Mouse (Mus musculus) stomach, embryonic 16.5 days (tissue): ENCODE data around the gene Gm20489. TPM values are rescaled to one million over a fixed set of nuclear protein-coding genes. Genes with fewer than 3 reads are reported as not detected.

ENCODE experiments used
- ATAC-seq: fragments of 200-750 bp; cut with Nextera tagmentation; 2 replicates; pipeline ENCODE4 v1.8.0; 2017; ENCODE audit warnings: moderate number of reproducible peaks, moderate TSS enrichment; ENCODE audit not compliant: insufficient read depth, low FRiP score
- H3K27ac ChIP-seq: fragments of 300-500 bp; sonication (generic); 2 replicates; pipeline ENCODE4 v1.5.1; 2014; ENCODE audit warnings: low read length
- H3K27me3 ChIP-seq: fragments of 300-500 bp; sonication (generic); 2 replicates; pipeline ENCODE4 v1.6.1; 2014; ENCODE audit warnings: low read length, control low read depth, mixed read lengths; ENCODE audit not compliant: control insufficient read depth, insufficient read depth
- H3K36me3 ChIP-seq: fragments of 300-500 bp; sonication (generic); 2 replicates; pipeline ENCODE4 v1.6.1; 2014; ENCODE audit warnings: low read length; ENCODE audit not compliant: control insufficient read depth, insufficient read depth
- H3K4me1 ChIP-seq: fragments of 300-500 bp; sonication (generic); 2 replicates; pipeline ENCODE4 v1.6.1; 2014; ENCODE audit warnings: low read length, control low read depth, mixed read lengths; ENCODE audit not compliant: control insufficient read depth, insufficient read depth
- H3K4me2 ChIP-seq: fragments of 300-500 bp; sonication (generic); 2 replicates; pipeline ENCODE4 v1.6.1; 2014; ENCODE audit warnings: low read depth, low read length, mixed read lengths
- H3K4me3 ChIP-seq: fragments of 300-500 bp; sonication (generic); replicated peaks from 2 replicates; pipeline ENCODE4 v1.5.1; 2014; ENCODE audit warnings: mild to moderate bottlenecking, low read length
- H3K9ac ChIP-seq: fragments of 300-500 bp; sonication (generic); 2 replicates; pipeline ENCODE4 v1.6.1; 2014; ENCODE audit warnings: low read length
- H3K9me3 ChIP-seq: fragments of 300-500 bp; sonication (generic); replicated peaks from 2 replicates; pipeline ENCODE4 v1.6.1; 2016; ENCODE audit warnings: low read length, control low read depth; ENCODE audit not compliant: control insufficient read depth
- WGBS: fragments of 180-500 bp; shearing (Covaris S2); extraction: QIAGEN DNeasy Blood & Tissue Kit; methylation state at CpG from one replicate; pipeline ENCODE4 v1.1.7; 2014; 5-methylcytosine and 5-hydroxymethylcytosine counted together
- polyA plus RNA-seq: library from polyadenylated mRNA; unstranded; fragments of >200 nt; fragmentation: Nextera tagmentation; extraction: Ambion mirVana; gene quantifications from 2 replicates; pipeline ENCODE4 v1.2.1, GENCODE M21; 2015

Gm20489 gene
- polyA plus RNA-seq, 1 experiment from 2014 or later: not detected

GRCm38 (mm10) chrX:101222796-101223162, 46.0 kb downstream of the Gm20489 start:
- ATAC-seq: no peak
- H3K4me3 ChIP-seq: peak overlapping the region; percentile 61

GRCm38 (mm10) chrX:101221834-101222795, 46.7 kb downstream of the Gm20489 start, which contains the start of gene Snx12:
TSS of gene Snx12 (minus strand) at chrX:101222563.
- Histone ChIP-seq H3K27me3 (no peaks in the 10 kb centered on the region; the same call in 1 of the 2 replicates), H3K4me2 (peak within 1 kb of the TSS; percentile 54), H3K36me3 (no peaks in the 10 kb centered on the region), H3K9me3 (no peaks in the 10 kb centered on the region), H3K9ac (peak within 1 kb of the TSS; percentile 69), H3K4me3 (peak within 1 kb of the TSS; percentile 61), H3K4me1 (no peaks in the 10 kb centered on the region), H3K27ac (peak within 1 kb of the TSS; percentile 70)
- peak; percentile 96 for ATAC-seq
- 19% methylated on average over 55 of the region's 55 CpGs for WGBS

More at GRCm38 (mm10) chrX:101222796-101223162, 46.0 kb downstream of the Gm20489 start:
- Histone ChIP-seq H3K36me3 (no peaks in the 10 kb centered on the region), H3K27ac (peak overlapping the region; percentile 70), H3K27me3 (no peaks in the 10 kb centered on the region; the same call in 1 of the 2 replicates), H3K4me2 (peak overlapping the region; percentile 52), H3K4me1 (no peaks in the 10 kb centered on the region), H3K9ac (peak overlapping the region; percentile 61), H3K9me3 (no peaks in the 10 kb centered on the region)
- WGBS: 26% methylated on average over 7 of the region's 7 CpGs

Other genes with a start within 250 kb of the Gm20489 start
- gene Tex11, start 209.4 kb downstream of the Gm20489 start, polyA plus RNA-seq: 0.13 TPM in 1 of 2 replicates, not detected in the other
- gene Slc7a3, start 183.0 kb downstream of the Gm20489 start, polyA plus RNA-seq: 2.8 and 3.2 TPM in 2 replicates
- 49.9 and 55.6 TPM in 2 replicates for gene Snx12, start 46.5 kb downstream of the Gm20489 start, polyA plus RNA-seq
- gene Foxo4, start 14.5 kb downstream of the Gm20489 start, polyA plus RNA-seq: 2.1 and 2.5 TPM in 2 replicates
- gene Gm614, start 5.0 kb downstream of the Gm20489 start, polyA plus RNA-seq: not detected in 2 replicates
- gene Il2rg, start 768 bp downstream of the Gm20489 start, polyA plus RNA-seq: 11.8 and 12.6 TPM in 2 replicates
- gene Med12, start 5.0 kb upstream of the Gm20489 start, polyA plus RNA-seq: 30.3 and 30.9 TPM in 2 replicates
- 7.3 and 7.7 TPM in 2 replicates for gene Nlgn3, start 30.1 kb upstream of the Gm20489 start, polyA plus RNA-seq
- 28.1 and 31.6 TPM in 2 replicates for gene Gjb1, start 107.4 kb upstream of the Gm20489 start, polyA plus RNA-seq
- 24.3 and 27.7 TPM in 2 replicates for gene Zmym3, start 151.8 kb upstream of the Gm20489 start, polyA plus RNA-seq
- gene Nono, start 160.3 kb upstream of the Gm20489 start, polyA plus RNA-seq: 315 and 321 TPM in 2 replicates
- gene Itgb1bp2, start 180.1 kb upstream of the Gm20489 start, polyA plus RNA-seq: 2.2 and 40.6 TPM in 2 replicates